Mouse (Mus musculus) macrophage (primary cell): ENCODE data around the gene Tcf20. TPM values are rescaled to one million over a fixed set of nuclear protein-coding genes. Genes with fewer than 3 reads are reported as not detected.
"Not testable (repeated sequence)": the region's sequence is repeated elsewhere in the genome, so short reads cannot be mapped to it uniquely, and the experiment has no call there.

Source experiments
- H3K27ac ChIP-seq: fragments of 350-480 bp; formaldehyde crosslinking; 2 replicates; pipeline ENCODE4 v1.9.0; 2021
- H3K36me3 ChIP-seq: fragments of 350-480 bp; formaldehyde crosslinking; 2 replicates; pipeline ENCODE4 v1.9.0; 2021; ENCODE audit errors: inconsistent target
- H3K4me3 ChIP-seq: fragments of 350-480 bp; formaldehyde crosslinking; 2 replicates; pipeline ENCODE4 v1.9.0; 2021; ENCODE audit errors: inconsistent target
- H3K79me2 ChIP-seq: fragments of 350-480 bp; formaldehyde crosslinking; 2 replicates; pipeline ENCODE4 v1.9.0; 2021; ENCODE audit errors: inconsistent target
- WGBS: methylation state at CpG from one replicate; pipeline ENCODE4 v1.1.7; 2026; ENCODE audit warnings: inconsistent platforms; ENCODE audit not compliant: missing documents; 5-methylcytosine and 5-hydroxymethylcytosine counted together
- polyA plus RNA-seq: library from polyadenylated mRNA; stranded (reverse); fragments of 250-400 nt; gene quantifications from 3 replicates; pipeline ENCODE4 v1.2.4, GENCODE M21; 2018; ENCODE audit warnings: inconsistent platforms

Gene Tcf20
- polyA plus RNA-seq, 1 experiment from 2014 or later, result 18.5 TPM

- Histone ChIP-seq H3K79me2 (no peaks in the 10 kb centered on the region), H3K27ac (no peak overlapping the region)
- 33% methylated on average over 1 of the region's 1 CpGs for WGBS
These were observed 194.2 kb downstream of the Tcf20 start for GRCm38 (mm10) chr15:82793454-82793853.

GRCm38 (mm10) chr15:82792566-82792965 lies 195.1 kb downstream of the Tcf20 start:
- 94% methylated on average over 11 of the region's 11 CpGs for WGBS

More at GRCm38 (mm10) chr15:82793454-82793853, 194.2 kb downstream of the Tcf20 start:
- no peaks in the 10 kb centered on the region for H3K36me3 ChIP-seq
- H3K4me3 ChIP-seq, result no peak overlapping the region

GRCm38 (mm10) chr15:82784581-82784980 lies 203.1 kb downstream of the Tcf20 start:
- H3K27ac ChIP-seq, result no peak overlapping the region
- no peaks in the 10 kb centered on the region for H3K79me2 ChIP-seq
- H3K4me3 ChIP-seq, result no peak overlapping the region
- no CpG with 5 or more reads among the region's 1 CpGs for WGBS
- no peaks in the 10 kb centered on the region for H3K36me3 ChIP-seq

More at GRCm38 (mm10) chr15:82792566-82792965, 195.1 kb downstream of the Tcf20 start:
- no peaks in the 10 kb centered on the region for H3K36me3 ChIP-seq
- no peak overlapping the region for H3K27ac ChIP-seq
- H3K79me2 ChIP-seq, result no peaks in the 10 kb centered on the region
- no peak overlapping the region for H3K4me3 ChIP-seq

- Histone ChIP-seq H3K27ac (no peak overlapping the region), H3K79me2 (no peaks in the 10 kb centered on the region), H3K4me3 (no peak overlapping the region), H3K36me3 (no peaks in the 10 kb centered on the region)
- 77% methylated on average over 1 of the region's 1 CpGs for WGBS
These were observed 203.9 kb downstream of the Tcf20 start for GRCm38 (mm10) chr15:82783800-82784199.

- H3K27ac ChIP-seq, H3K4me3 ChIP-seq, H3K79me2 ChIP-seq, H3K36me3 ChIP-seq: not testable (repeated sequence)
- WGBS, result 85% methylated on average over 5 of the region's 5 CpGs
These were observed 209.8 kb downstream of the Tcf20 start for GRCm38 (mm10) chr15:82777856-82778255.

GRCm38 (mm10) chr15:82765943-82766342 lies 221.7 kb downstream of the Tcf20 start:
- no peak overlapping the region for H3K27ac ChIP-seq
- 80% methylated on average over 2 of the region's 2 CpGs for WGBS
- H3K4me3 ChIP-seq, result no peak overlapping the region
- H3K79me2 ChIP-seq, result no peaks in the 10 kb centered on the region
- no peaks in the 10 kb centered on the region for H3K36me3 ChIP-seq

GRCm38 (mm10) chr15:82764881-82765280 lies 222.8 kb downstream of the Tcf20 start:
- no peak overlapping the region for H3K27ac ChIP-seq
- WGBS, result 81% methylated on average over 6 of the region's 6 CpGs
- H3K4me3 ChIP-seq, result no peak overlapping the region
- no peaks in the 10 kb centered on the region for H3K36me3 ChIP-seq
- H3K79me2 ChIP-seq, result no peaks in the 10 kb centered on the region

GRCm38 (mm10) chr15:82763631-82764420 lies 223.8 kb downstream of the Tcf20 start, which contains the start of gene Cyp2d40:
TSS of gene Cyp2d40 (minus strand) at chr15:82764183.
- no peak within 1 kb of the TSS for H3K4me3 ChIP-seq
- WGBS, result 94% methylated on average over 6 of the region's 9 CpGs
- no peak within 1 kb of the TSS for H3K27ac ChIP-seq

More at GRCm38 (mm10) chr15:82763631-82764420, 223.8 kb downstream of the Tcf20 start, which contains the start of gene Cyp2d40:
- H3K36me3 ChIP-seq, result no peaks in the 10 kb centered on the region
- no peaks in the 10 kb centered on the region for H3K79me2 ChIP-seq

Other genes starting within 250 kb of the Tcf20 start
- gene Cyp2d40, start 223.7 kb downstream of the Tcf20 start, polyA plus RNA-seq, result not detected in 3 replicates
- not detected in 3 replicates for gene Cyp2d26, start 193.6 kb downstream of the Tcf20 start, polyA plus RNA-seq
- 46.2 to 91.4 TPM (median 57.7 TPM) in 3 replicates for gene Nfam1, start 45.4 kb upstream of the Tcf20 start, polyA plus RNA-seq
- gene Serhl, start 101.6 kb upstream of the Tcf20 start, polyA plus RNA-seq, result 16.2 to 29.9 TPM (median 28.5 TPM) in 3 replicates
- 36.6 to 49.8 TPM (median 45.8 TPM) in 3 replicates for gene Rrp7a, start 134.9 kb upstream of the Tcf20 start, polyA plus RNA-seq
- 48.8 to 64.2 TPM (median 61.5 TPM) in 3 replicates for gene Poldip3, start 161.5 kb upstream of the Tcf20 start, polyA plus RNA-seq
- 102 to 248 TPM (median 154 TPM) in 3 replicates for gene Cyb5r3, start 184.7 kb upstream of the Tcf20 start, polyA plus RNA-seq